Mouse (Mus musculus): Measurements from ENCODE around the gene Fbxw8. TPM values are rescaled to one million over a fixed set of nuclear protein-coding genes. Genes with fewer than 3 reads are reported as not detected.

Fbxw8 gene
- polyA plus RNA-seq (2017; shearing (Covaris generic)) = 23.3 TPM

GRCm38 (mm10) chr5:118154839-118155564, at the start of gene Fbxw8:
Gene Fbxw8 (minus strand): TSS chr5:118155464.

DNA sequence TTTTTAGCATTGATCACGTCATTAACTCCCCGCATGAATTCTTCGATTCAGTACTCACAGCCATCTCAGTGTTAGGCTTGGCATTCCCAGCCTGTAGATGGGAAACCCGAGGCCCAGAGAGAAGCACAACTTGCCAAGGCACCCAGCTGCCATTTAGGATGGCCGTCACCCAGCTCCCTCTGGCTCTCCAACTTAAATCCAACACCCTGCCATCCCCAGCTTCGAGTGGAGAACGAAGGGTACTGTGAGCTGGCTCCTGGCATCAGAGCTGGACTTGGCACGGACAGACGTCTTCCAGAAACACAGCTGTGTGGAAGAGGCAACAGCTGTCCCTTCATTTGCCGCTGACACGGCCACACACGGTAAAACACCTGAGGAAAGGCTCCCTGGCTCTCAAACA, 9.3 kb upstream of the Fbxw8 start, which contains the start of gene Hrk:
TSS of gene Hrk (plus strand) at position 68 of the 400 bp plus-strand sequence.

GRCm38 (mm10) chr5:118027698-118028190, 127.5 kb downstream of the Fbxw8 start, which contains the start of gene Tesc:
Gene Tesc (plus strand): TSS chr5:118027743.

Other genes with a start within 250 kb of the Fbxw8 start
- 31.1 TPM for gene Fbxo21, start 178.7 kb downstream of the Fbxw8 start, polyA plus RNA-seq (2017; shearing (Covaris generic))
- gene Tesc, start 127.7 kb downstream of the Fbxw8 start, polyA plus RNA-seq (2017; shearing (Covaris generic)) = 98.8 TPM
- not detected for gene Hrk, start 9.2 kb upstream of the Fbxw8 start, polyA plus RNA-seq (2017; shearing (Covaris generic))
- 0.50 TPM for gene Rnft2, start 89.7 kb upstream of the Fbxw8 start, polyA plus RNA-seq (2017; shearing (Covaris generic))
- gene 2410131K14Rik, start 89.8 kb upstream of the Fbxw8 start, polyA plus RNA-seq (2017; shearing (Covaris generic)) = 6.2 TPM